Mouse (Mus musculus) thymus, adult 2 months (tissue): ENCODE results near the gene Klk8.

Experiments used
- CTCF ChIP-seq: fragments of 200-500 bp; IDR thresholded peaks from 2 replicates; pipeline ENCODE4 v1.5.1; 2012; ENCODE audit warnings: mild to moderate bottlenecking, control low read depth, low read length, moderate library complexity, borderline replicate concordance; ENCODE audit not compliant: control insufficient read depth, poor library complexity, insufficient read depth; ENCODE audit errors: extremely low read depth
- POLR2A ChIP-seq: fragments of 200-500 bp; IDR thresholded peaks from 2 replicates; pipeline ENCODE4 v1.6.1; 2012; ENCODE audit warnings: mild to moderate bottlenecking, low read length, control low read depth, moderate library complexity; ENCODE audit not compliant: control insufficient read depth, poor library complexity, insufficient read depth; ENCODE audit errors: extremely low read depth

GRCm38 (mm10) chr7:43815211-43815610 lies 17.8 kb downstream of the Klk8 start:
- TF ChIP-seq POLR2A (no peak), CTCF (no peak)
